Mouse (Mus musculus) heart, postnatal 10 days (tissue): Measurements from ENCODE around the gene Thy1. TPM values are rescaled to one million over a fixed set of nuclear protein-coding genes. Genes with fewer than 3 reads are reported as not detected.

Experiments
- DNase-seq, 2 experiments: peaks; one replicate each; pipeline ENCODE4 v3.0.0; 2021
- intact Hi-C: fragments of 180-260 bp; cut with DNase I; formaldehyde crosslinking; loops from one replicate; pipeline ENCODE4 v1.15.1; 2025
- total RNA-seq, 2 experiments: library from RNA; stranded (reverse); gene quantifications; 2 replicates each; pipeline ENCODE4 v1.2.3; 2021

Gene Thy1
- total RNA-seq = 10 to 100 TPM; 31.3 to 32.3 TPM

GRCm38 (mm10) chr9:44042836-44043707 is at the start of gene Thy1:
Gene Thy1 (plus strand): TSS chr9:44043384.
- intact Hi-C loops = no loop called here

DNA sequence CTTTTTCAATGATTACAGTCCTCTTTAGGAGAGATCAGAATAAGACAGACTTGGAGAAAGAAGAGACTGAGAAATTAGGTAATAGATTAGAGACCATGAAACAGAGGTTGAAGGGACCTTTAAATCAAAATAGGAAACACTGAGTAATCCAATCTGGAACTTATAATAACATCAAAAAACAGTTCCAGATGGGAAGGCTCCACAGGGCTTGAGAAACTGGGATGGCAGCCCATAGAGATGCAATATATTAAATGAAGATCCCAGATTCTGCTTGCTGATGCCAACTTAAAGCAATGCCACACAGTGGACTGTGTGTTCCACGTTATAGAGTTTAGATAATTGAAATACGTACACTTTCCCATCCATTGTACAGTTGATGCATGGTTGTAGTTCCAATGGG is 45.5 kb upstream of the Thy1 start:
- intact Hi-C loops = no loop called here

More at GRCm38 (mm10) chr9:44042836-44043707, at the start of gene Thy1:
- peak; percentile 66 to 67 for DNase-seq

GRCm38 (mm10) chr9:43998851-43999250 is 44.3 kb upstream of the Thy1 start:
- peak; percentile 32 to 41 for DNase-seq
- intact Hi-C loops = no loop called here

More for the DNA sequence above, 45.5 kb upstream of the Thy1 start:
- DNase-seq = no peak

GRCm38 (mm10) chr9:44004362-44004761 is 38.8 kb upstream of the Thy1 start:
- DNase-seq = no peak
- intact Hi-C loops = no loop called here

GRCm38 (mm10) chr9:44005305-44005704 is 37.9 kb upstream of the Thy1 start:
- intact Hi-C loops = no loop called here
- DNase-seq = no peak

DNA sequence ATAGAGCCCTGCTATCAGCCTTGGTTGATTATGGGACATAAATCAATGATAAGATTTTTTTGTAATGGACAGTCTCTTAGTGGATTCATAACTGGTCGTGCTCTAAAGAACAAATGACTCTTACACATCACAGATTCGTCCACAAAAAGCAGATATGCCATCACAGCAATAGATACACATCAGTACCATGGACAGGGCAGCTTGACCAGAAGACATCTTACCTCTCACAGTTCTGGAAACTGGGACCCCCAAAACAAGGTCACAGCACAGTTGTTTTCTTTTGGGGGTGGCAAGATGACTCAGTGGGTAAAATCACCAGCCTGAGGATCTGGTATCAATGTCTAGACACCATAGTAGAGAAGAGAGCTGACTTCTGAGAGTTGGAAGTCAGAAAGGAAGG is 35.9 kb upstream of the Thy1 start:
- intact Hi-C loops = no loop called here
- DNase-seq = no peak

DNA sequence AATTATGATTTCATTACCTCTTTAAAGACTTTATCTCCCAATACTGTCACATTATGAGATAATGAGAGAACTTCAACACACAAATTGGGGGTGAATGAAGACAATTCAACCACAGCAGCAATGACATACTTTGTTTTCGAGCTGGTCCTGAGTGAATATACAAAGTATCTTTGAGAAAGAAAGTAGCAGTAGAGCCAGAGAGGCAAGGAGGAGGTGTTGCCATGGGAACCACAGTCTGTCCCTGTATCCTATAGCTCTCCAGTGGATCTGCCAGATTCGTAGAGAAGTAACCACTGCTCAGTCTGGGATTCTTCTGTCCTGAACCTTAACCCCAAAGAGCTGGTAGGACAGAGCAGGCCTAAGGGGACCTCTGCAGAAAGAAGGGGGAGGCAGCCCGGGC is 35.2 kb upstream of the Thy1 start:
- no peak for DNase-seq
- intact Hi-C loops = no loop called here

DNA sequence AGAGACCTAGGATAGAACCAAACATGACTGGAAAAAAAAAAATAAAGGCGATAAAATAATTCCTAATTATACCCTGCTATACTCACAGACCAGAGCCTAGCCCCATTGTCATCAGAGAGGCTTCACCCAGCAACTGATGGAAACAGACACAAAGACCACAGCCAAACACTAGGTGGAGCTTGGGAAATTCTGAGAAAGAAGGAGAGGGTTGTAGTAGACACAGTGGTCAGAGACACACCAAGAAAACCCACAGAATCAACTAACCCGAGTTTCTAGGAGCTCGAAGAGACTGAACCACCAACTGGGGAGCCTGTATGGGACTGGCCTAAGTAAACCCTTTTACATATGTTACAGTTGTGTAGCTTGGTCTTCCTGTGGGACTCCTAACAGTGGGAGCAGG is 32.3 kb upstream of the Thy1 start:
- intact Hi-C loops = no loop called here

DNA sequence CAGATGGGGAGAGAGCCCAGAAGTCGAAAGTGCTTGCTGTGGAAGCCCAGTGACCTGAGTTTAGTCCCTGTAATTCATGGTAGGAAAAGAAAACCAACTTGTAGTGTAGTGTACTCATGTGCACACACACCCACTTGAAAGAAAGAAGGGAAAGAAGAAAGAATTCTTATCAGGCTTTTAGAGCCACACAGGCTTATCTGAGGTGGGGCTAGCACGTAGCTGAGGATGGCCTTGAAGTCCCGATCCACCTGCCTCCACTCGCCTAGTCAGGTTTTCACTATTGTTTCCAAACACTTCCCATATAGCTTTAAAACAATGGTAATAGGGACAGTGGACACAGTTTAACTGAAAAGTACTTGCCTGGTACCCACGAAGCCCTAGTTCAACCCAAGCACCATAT is 31.5 kb upstream of the Thy1 start:
- intact Hi-C loops = no loop called here
- no peak for DNase-seq

More for the DNA sequence above, 32.3 kb upstream of the Thy1 start:
- DNase-seq = no peak

- no peak for DNase-seq
- intact Hi-C loops = no loop called here
Observed at GRCm38 (mm10) chr9:44012164-44012563, 31.0 kb upstream of the Thy1 start.

DNA sequence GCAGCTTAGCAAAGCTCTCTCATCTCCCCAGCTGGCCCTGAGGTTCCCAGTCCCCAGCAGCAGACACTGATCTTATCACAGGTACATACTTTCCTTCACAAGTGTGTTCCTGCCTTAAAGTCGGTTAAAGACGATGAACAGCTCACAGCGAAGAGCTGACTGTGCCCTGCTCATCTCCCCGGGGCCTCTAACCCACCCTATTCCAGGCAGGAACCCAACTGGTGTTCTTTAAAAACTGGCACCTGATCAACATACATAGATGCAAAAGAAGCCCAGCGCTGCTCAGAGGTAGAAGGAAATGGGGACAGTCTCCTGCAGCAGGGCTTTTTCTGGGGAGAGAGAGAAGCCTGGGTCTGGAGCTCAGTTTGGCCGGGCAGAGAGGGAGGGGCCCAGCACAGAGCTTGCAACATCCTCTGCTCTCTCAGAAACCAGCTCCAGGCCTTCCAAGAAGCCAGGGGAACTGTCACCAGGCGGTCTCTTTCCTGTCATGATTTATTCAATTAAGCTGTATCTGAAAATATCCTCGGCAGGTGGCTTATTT is 30.4 kb upstream of the Thy1 start:
- intact Hi-C loops = no loop called here
- peak; percentile 42 to 47 for DNase-seq

GRCm38 (mm10) chr9:44013781-44014180 is 29.4 kb upstream of the Thy1 start:
- intact Hi-C loops = no loop called here
- DNase-seq = no peak

- DNase-seq = no peak
- intact Hi-C loops = no loop called here
Observed at GRCm38 (mm10) chr9:44016304-44016703, 26.9 kb upstream of the Thy1 start.

DNA sequence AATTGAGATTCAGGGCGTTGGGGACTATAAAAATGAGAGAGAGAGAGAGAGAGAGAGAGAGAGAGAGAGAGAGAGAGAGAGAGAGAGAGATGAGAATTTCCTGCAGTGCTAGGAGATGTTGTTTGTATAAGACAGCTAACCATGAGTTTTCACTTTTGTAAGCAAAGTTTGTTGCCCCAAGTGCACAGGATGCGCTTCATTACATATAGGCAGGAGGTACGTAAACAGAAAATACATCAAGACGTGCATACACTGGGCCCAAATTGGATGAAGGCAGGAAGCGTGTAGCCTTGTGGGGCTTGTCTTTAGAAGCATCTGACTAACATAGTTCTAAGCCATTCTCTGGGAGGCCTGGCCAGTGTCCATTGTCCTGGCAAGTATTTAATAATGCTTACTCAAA is 25.3 kb upstream of the Thy1 start:
- intact Hi-C loops = no loop called here
- no peak for DNase-seq

GRCm38 (mm10) chr9:44020001-44020400 is 23.2 kb upstream of the Thy1 start:
- DNase-seq = no peak
- intact Hi-C loops = no loop called here

DNA sequence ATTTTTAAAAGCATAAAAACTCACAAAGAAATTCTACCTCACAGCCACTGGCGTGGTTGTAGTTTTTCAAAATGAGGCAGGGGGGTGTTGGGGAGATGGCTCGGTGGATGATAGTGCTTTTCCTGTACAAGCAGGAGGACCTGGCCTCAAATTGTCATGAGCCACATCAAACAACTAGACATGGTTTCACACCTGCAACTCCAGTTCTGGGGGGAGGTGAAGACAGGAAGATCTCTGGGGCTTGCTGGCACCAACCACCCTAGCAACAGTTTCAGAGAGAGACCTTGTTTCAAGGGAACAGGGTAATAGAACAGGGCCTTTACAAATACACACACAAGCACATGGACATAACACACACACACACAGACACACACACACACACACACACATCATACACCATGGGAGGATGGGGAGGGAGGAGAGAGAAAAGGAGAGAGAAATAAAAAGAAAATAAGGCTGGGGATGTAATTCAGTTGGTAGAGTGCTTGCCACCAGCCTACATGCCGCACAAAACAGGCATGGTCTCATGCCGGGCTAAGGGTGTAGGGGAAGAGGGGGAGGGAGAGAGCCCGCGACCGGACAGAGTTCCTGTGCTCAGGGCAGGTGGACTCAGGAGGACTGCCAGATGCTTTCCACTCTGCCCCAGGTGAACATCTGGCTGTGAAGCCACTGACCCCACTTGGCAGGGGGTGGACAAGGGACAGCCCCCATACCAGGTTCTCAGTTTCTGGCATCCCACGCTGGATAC is 20.9 kb upstream of the Thy1 start:
- DNase-seq = no peak
- intact Hi-C loops = no loop called here

DNA sequence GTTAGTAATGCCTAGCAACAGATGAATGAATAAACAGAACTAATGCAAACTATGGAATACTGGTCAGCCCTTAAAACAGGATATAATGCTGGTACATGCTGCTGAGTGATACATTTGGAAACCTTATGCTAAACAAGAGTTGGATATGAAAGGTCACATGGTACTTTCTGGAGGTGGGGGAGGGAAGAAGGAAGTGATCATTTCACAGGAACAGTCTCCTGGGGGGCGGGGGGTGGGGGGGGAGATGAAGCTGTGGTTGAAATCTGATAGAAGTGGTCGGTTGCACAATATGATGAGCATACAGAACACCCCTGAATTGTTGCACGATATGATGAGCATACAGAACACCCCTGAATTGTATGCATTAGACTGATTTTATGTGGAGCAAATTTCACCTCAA is 19.1 kb upstream of the Thy1 start:
- no peak for DNase-seq
- intact Hi-C loops = no loop called here

DNA sequence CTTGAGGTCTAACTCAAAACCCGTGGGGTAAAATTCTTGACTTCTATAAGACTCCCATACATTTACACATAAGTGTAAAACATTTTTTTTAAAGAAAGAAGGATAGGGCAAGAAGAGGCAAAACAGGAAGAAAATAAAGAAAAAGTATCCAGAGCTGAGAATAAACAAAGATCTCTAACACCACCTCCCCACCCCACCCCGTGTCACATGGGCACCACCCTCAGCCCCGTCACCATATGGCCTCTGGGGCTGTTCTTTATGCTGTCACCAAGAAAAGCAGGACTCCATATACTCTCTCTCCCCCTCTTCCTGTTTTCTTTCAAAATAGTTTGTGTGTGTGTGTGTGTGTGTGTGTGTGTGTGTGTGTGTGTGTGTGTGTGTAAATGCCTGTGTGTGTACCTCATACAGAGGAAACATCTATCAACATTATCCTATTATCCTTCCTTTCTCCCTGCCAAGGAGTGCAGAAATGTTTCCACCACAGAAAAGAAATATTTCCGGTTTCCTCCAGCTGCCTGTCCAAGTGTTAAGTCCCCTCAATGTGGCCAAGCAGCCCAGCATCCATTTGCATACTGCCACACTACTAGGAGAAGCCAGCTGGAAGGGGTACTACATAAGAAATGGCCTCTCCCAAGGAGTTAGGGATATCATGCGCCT is 13.5 kb upstream of the Thy1 start:
- intact Hi-C loops = no loop called here

DNA sequence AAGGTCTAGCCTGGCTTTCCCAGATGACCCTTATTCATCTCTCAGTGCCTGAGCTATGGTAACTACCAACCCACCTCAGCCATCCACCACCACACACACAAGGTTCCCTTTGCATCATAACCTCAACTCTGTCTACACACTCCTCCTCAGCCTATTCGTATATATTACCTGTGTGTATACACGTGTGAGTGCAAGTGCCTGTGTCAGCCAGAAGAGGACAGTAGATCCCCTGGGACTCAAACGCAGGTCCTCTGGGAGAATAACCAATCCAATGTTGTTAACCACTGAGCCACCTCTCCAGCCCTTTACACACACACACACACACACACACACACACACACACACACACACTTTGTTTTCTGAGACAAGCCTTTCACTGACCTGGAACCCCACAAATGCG is 12.5 kb upstream of the Thy1 start:
- intact Hi-C loops = no loop called here
- no peak for DNase-seq

More for the DNA sequence above, 13.5 kb upstream of the Thy1 start:
- DNase-seq = no peak

GRCm38 (mm10) chr9:44031079-44031478 is 12.1 kb upstream of the Thy1 start:
- intact Hi-C loops = no loop called here

DNA sequence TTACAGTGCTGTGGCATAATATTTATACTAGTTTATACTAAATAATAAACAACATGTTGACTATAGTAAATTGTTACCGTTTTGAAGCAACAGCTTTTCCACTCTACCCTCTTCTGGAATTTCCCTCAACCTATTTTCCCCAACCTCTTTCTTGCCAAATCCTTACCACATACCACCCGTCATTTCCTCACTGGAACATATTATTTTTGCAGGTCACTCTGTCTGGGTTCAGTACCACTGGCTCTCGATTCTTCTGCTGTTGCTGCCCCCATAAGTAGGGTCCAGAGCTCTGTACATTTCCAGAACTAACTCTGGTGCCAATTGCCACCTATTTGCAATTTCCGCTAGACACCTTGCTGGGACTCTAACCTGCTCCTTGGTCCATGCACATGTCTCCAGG is 11.2 kb upstream of the Thy1 start:
- no peak for DNase-seq
- intact Hi-C loops = no loop called here

More at GRCm38 (mm10) chr9:44031079-44031478, 12.1 kb upstream of the Thy1 start:
- no peak for DNase-seq
